Mouse (Mus musculus): ENCODE data around the gene Rbfox3. TPM values are rescaled to one million over a fixed set of nuclear protein-coding genes. Genes with fewer than 3 reads are reported as not detected.

The Rbfox3 gene
- polyA plus RNA-seq, 1 experiment from 2014 or later, result 55.2 TPM

DNA sequence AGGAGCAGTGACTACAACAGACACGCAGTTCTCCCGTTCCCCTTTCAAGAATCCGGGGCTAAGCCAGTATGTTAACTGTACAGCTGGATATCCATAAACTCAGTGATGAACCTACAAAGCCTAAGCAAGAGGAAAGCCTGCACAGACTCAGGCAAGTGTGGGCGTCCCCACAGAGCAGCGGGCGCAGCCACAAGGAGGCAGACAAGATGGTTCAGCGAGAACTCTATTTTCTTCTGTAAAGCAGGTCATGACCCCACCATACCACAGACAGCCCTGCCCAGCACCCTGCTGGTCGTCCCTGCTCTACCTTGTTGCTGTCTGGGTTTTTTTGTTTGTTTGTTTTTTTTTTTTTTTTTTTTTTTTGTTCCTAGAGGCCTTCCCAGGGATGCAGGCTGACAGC is 353.2 kb downstream of the Rbfox3 start:
- no peak for ATAC-seq (ENCODE audit: low FRiP score)
- no peaks in the 10 kb centered on the region for H3K36me3 ChIP-seq

DNA sequence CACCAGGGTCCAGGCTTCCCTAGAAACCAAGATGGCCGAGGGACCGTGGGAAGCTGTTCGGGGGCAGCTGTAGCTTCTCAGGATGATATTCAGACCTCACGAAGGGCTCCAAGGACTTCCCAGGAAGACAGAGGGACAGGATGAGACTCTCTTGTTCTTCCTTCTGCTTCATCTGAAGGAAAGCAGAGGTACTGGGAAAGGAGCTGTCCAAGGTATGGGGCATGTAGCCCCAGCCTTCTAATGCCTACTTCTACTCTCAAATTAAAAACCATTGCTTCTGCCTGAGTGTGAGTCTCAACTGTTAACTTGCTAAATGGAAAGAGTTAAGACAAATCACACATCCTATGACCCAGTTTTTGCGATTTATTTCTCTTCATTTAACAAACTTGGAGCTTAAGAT is 355.8 kb downstream of the Rbfox3 start:
- H3K36me3 ChIP-seq, result no peaks in the 10 kb centered on the region
- H3K27me3 ChIP-seq, result 0 out of 2 replicates have a peak, but pooled peaks cover 5% of the 10 kb centered on the region
- WGBS, result 72% methylated on average over 5 of the region's 5 CpGs
- H3K9me3 ChIP-seq, result no peaks in the 10 kb centered on the region
- H3K4me2 ChIP-seq, result no peak overlapping the region
- no peak overlapping the region for H3K9ac ChIP-seq
- no peak overlapping the region for H3K4me3 ChIP-seq
- ATAC-seq (ENCODE audit: low FRiP score), result no peak
- H3K4me1 ChIP-seq (replicated peaks), result peaks cover 48% of the 10 kb centered on the region
- no peak overlapping the region for H3K27ac ChIP-seq

More for the DNA sequence above, 353.2 kb downstream of the Rbfox3 start:
- no peaks in the 10 kb centered on the region for H3K9me3 ChIP-seq
- H3K27me3 ChIP-seq, result 0 out of 2 replicates have a peak, but pooled peaks cover 6% of the 10 kb centered on the region
- H3K4me1 ChIP-seq (replicated peaks), result peaks cover 25% of the 10 kb centered on the region
- no peak overlapping the region for H3K4me3 ChIP-seq
- 55% methylated on average over 8 of the region's 8 CpGs for WGBS
- H3K9ac ChIP-seq, result no peak overlapping the region
- no peak overlapping the region for H3K4me2 ChIP-seq
- no peak overlapping the region for H3K27ac ChIP-seq

DNA sequence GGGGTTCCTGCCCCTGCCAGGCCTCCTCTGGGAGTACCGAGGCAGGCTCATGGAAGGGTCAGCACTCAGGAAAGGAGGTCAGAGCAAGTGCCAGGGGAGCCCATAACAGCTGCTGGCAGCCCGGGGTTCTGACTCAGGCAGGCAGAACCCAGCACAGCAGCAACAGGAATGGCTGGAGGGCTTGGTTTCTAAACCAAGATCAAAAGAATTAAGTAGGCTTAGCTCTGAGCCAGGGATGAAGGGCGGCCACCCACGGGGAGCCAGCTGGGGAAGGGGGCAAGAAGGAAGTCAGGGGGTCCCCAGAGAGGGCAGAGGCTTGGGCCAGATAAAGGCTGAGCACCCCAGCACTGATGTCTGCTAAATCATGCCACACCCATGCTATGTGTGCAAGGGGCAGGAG is 356.9 kb downstream of the Rbfox3 start:
- peaks cover 59% of the 10 kb centered on the region for H3K4me1 ChIP-seq (replicated peaks)
- no peaks in the 10 kb centered on the region for H3K36me3 ChIP-seq
- H3K4me2 ChIP-seq, result no peak overlapping the region
- H3K27me3 ChIP-seq, result 0 out of 2 replicates have a peak, but pooled peaks cover 5% of the 10 kb centered on the region
- 11% methylated on average over 4 of the region's 4 CpGs for WGBS
- peak overlapping the region; percentile 18; the same call in 1 of the 2 replicates for H3K27ac ChIP-seq
- no peak overlapping the region for H3K4me3 ChIP-seq
- H3K9me3 ChIP-seq, result no peaks in the 10 kb centered on the region
- 0 out of 2 replicates have a peak overlapping the region, but pooled peaks have one; percentile 29 for H3K9ac ChIP-seq
- no peak for ATAC-seq (ENCODE audit: low FRiP score)

DNA sequence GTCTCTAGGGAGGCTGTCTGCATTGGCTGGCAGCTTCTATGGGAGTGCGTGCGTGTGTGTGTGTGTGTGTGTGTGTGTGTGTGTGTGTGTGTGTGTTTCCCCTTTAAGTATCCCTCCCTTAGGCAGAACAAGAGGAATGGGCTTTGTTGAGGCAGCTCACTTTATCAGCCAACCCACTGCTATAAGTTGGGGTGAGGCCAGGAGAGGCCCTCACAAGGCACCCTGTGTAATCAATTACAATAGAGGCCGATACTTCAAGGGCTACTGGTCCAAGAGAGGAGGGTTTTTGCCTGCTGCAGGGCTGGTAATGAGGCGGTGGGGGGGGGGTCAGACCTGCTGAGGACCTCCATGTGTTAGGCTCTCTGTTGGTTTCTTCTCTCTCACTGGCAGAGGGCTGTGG is 357.5 kb downstream of the Rbfox3 start:
- 0 out of 2 replicates have a peak overlapping the region, but pooled peaks have one; percentile 29 for H3K9ac ChIP-seq
- no peak for ATAC-seq (ENCODE audit: low FRiP score)
- H3K27me3 ChIP-seq, result 0 out of 2 replicates have a peak, but pooled peaks cover 5% of the 10 kb centered on the region
- H3K27ac ChIP-seq, result no peak overlapping the region; the same call in 1 of the 2 replicates
- 28% methylated on average over 4 of the region's 4 CpGs for WGBS
- H3K9me3 ChIP-seq, result no peaks in the 10 kb centered on the region
- no peak overlapping the region for H3K4me2 ChIP-seq
- no peak overlapping the region for H3K4me3 ChIP-seq
- H3K36me3 ChIP-seq, result no peaks in the 10 kb centered on the region
- peaks cover 63% of the 10 kb centered on the region for H3K4me1 ChIP-seq (replicated peaks)

DNA sequence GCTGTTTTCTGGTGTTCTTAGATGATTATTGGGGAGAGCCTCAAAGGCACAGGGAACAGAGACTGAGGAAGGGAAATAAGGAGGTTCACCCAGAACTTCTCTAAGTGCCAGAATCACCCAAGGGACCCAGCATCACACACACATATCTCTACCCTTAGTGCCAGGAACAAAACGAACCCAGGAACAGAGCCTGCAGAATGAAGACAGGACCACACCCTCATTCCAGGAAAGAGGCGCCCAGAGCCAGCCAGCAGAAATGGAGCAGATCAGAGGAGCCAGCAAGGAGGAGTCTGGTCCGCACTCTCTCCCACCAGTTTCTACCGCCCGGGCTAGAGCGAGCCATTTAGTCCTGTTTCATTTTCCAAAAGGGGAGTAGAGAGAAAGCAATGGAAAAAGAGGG is 358.4 kb downstream of the Rbfox3 start:
- H3K4me2 ChIP-seq, result no peak overlapping the region
- H3K27ac ChIP-seq, result no peak overlapping the region
- 0 out of 2 replicates have a peak, but pooled peaks cover 5% of the 10 kb centered on the region for H3K27me3 ChIP-seq
- no peaks in the 10 kb centered on the region for H3K9me3 ChIP-seq
- ATAC-seq (ENCODE audit: low FRiP score), result no peak
- H3K4me1 ChIP-seq (replicated peaks), result peaks cover 66% of the 10 kb centered on the region
- no peaks in the 10 kb centered on the region for H3K36me3 ChIP-seq
- 69% methylated on average over 6 of the region's 6 CpGs for WGBS
- H3K9ac ChIP-seq, result no peak overlapping the region
- H3K4me3 ChIP-seq, result no peak overlapping the region

DNA sequence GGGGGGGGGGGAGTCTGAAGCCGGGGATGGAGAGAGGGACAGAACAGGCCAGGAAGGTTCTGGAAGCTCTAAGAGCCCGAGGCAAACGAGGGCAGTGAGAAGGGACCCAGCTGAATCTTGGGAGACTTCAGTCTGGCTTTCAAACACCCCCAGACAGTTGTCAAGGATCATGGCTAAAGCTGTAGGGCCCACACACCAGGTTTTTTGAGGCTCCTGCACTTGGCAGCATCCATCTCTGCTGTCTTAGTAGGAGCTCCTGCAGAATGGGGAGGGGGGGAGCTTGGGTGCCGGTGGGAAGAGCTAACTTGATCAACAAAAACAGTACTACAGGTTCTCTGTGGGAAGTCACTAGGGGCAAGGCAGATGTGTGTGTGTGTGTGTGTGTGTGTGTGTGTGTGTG is 358.9 kb downstream of the Rbfox3 start:
- Histone ChIP-seq H3K9me3 (no peaks in the 10 kb centered on the region), H3K9ac (no peak overlapping the region), H3K4me2 (no peak overlapping the region), H3K27me3 (0 out of 2 replicates have a peak, but pooled peaks cover 5% of the 10 kb centered on the region), H3K27ac (peak overlapping the region; percentile 82), H3K36me3 (no peaks in the 10 kb centered on the region), H3K4me1 (replicated peaks) (peaks cover 68% of the 10 kb centered on the region), H3K4me3 (no peak overlapping the region)
- ATAC-seq (ENCODE audit: low FRiP score), result no peak
- WGBS, result 74% methylated on average over 4 of the region's 4 CpGs

DNA sequence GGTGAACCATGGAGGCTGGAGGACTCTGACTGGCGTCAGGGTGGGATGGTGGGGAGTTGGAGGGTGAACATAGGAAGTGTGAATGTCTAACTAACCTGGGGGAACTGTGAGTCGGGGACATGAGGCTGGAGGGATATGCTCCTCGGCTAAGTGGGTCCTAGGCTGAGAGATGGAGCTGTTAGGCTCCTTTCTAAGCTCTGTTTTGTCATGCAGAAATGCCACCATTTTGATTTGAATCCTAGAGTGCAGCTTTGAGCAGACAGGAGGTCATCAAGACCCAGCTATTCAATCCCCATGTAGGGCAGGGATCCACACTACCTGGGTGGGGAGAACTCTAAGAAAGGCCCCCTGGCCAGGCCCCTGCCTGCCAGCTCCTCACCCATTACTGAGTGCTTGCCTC is 359.7 kb downstream of the Rbfox3 start:
- Histone ChIP-seq H3K9ac (0 out of 2 replicates have a peak overlapping the region, but pooled peaks have one; percentile 15), H3K4me3 (no peak overlapping the region), H3K27me3 (0 out of 2 replicates have a peak, but pooled peaks cover 5% of the 10 kb centered on the region), H3K4me2 (no peak overlapping the region), H3K4me1 (replicated peaks) (peaks cover 68% of the 10 kb centered on the region), H3K27ac (peak overlapping the region; percentile 82), H3K36me3 (no peaks in the 10 kb centered on the region), H3K9me3 (no peaks in the 10 kb centered on the region)
- ATAC-seq (ENCODE audit: low FRiP score), result no peak
- 46% methylated on average over 3 of the region's 3 CpGs for WGBS

DNA sequence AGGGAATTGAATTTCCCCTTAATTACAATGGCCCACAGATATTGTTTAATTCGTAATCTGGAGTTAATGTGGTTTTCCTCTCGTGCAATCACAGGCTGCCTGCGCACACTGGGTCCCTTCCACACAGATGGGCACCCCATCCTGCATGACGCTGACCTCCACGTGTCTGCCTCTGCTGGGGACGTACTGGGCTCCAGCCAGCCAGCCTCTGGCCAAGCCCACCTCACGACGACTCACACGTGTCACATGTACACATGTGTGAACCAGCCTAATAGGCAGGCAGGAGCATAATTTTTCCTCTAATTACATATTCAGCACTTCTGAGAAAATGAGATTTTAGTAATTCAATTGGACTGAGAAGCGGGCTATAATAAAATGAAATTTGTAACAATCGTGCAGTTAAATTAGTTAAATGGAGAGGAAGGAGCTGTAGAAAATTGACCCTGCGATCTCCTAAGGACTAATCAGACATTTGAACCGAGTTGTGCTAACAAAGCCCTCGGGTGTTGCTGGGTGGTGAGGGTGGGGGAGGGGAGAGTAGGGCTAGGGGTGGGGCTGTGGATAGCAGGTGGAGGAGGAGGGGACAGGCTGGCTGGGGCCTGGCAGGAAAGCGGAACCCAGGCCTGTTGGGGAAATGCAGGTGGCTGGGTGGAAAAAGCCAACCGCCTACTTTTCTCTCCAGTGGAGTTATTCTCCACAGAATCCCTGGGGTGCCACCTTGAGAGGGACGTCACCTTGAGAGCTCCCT is 360.4 kb downstream of the Rbfox3 start:
- H3K4me1 ChIP-seq (replicated peaks), result peaks cover 68% of the 10 kb centered on the region
- peak overlapping the region; percentile 82 for H3K27ac ChIP-seq
- H3K27me3 ChIP-seq, result 0 out of 2 replicates have a peak, but pooled peaks cover 5% of the 10 kb centered on the region
- H3K4me3 ChIP-seq, result no peak overlapping the region
- 19% methylated on average over 17 of the region's 17 CpGs for WGBS
- H3K36me3 ChIP-seq, result no peaks in the 10 kb centered on the region
- ATAC-seq (ENCODE audit: low FRiP score), result peak; percentile 60; the same call in 1 of the 2 replicates
- H3K4me2 ChIP-seq, result no peak overlapping the region; the same call in 1 of the 2 replicates
- no peaks in the 10 kb centered on the region for H3K9me3 ChIP-seq
- 0 out of 2 replicates have a peak overlapping the region, but pooled peaks have one; percentile 15 for H3K9ac ChIP-seq

DNA sequence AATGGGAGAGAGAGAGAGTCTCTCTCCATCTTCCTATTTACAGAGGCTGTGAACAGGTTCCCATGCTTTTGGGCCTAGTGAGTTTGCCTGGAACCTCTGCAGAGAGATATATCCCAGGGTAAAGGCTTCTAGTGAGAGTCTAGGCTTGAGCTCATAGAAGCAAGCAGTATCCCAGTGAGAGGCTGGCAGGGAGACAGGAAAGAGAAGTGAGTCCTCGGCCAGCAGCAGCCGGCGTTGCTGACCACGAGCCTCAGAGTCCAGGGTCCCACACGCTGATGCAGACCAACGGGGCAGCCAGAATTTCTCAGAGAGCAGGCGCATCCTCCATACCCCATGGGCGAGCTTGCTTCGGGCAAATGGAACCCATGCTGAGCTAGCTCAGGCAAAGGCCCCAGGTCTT is 363.2 kb downstream of the Rbfox3 start:
- H3K27me3 ChIP-seq, result no peaks in the 10 kb centered on the region
- no peak overlapping the region for H3K27ac ChIP-seq
- no peaks in the 10 kb centered on the region for H3K9me3 ChIP-seq
- WGBS, result 86% methylated on average over 9 of the region's 9 CpGs
- no peak overlapping the region for H3K4me2 ChIP-seq
- H3K4me3 ChIP-seq, result no peak overlapping the region
- H3K4me1 ChIP-seq (replicated peaks), result peaks cover 67% of the 10 kb centered on the region
- no peaks in the 10 kb centered on the region for H3K36me3 ChIP-seq
- ATAC-seq (ENCODE audit: low FRiP score), result no peak
- no peak overlapping the region; the same call in 1 of the 2 replicates for H3K9ac ChIP-seq

DNA sequence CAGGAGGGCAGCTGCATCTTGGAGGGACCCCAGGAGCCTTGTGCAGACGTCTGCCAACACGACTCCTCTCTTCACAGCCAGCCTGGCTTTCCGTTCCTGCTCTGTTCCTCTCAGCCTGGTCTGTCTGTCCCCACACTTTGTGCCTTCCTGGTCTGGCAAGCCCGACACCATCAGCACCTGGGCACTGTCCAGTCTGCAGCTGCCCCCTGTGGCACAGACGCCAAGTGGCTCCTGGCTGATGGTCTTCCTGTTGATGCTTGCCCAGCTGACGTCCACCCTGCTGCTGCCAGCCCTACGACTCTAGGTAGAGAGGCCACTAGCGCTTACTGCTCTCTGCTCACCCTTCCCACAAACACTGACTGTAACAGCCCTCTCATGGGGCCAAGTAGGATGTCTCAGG is 365.1 kb downstream of the Rbfox3 start:
- H3K9me3 ChIP-seq, result no peaks in the 10 kb centered on the region
- H3K36me3 ChIP-seq, result no peaks in the 10 kb centered on the region
- H3K27me3 ChIP-seq, result no peaks in the 10 kb centered on the region
- H3K4me1 ChIP-seq (replicated peaks), result peaks cover 65% of the 10 kb centered on the region
- no peak overlapping the region for H3K4me3 ChIP-seq
- H3K27ac ChIP-seq, result no peak overlapping the region
- no peak overlapping the region for H3K4me2 ChIP-seq
- WGBS, result 79% methylated on average over 8 of the region's 8 CpGs
- ATAC-seq (ENCODE audit: low FRiP score), result no peak
- H3K9ac ChIP-seq, result no peak overlapping the region

DNA sequence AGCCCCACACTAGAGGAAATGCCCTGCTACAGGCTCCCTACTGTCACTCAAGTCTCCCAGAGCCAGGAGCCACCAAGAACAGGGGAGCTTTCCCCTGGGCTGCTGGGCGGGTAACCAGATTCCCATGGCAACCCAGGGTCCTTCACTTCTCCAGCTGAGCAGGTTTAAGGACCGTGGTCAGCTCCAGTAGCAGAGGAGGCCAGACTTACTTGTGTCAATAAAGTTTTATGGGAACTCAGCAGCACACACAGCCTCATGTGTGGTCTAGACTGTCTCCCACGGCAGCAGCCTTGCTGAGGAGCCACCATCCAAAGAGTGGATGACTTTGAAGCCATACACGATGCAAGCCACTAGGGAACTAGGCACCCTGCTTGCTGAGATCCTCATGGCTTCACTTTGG is 365.7 kb downstream of the Rbfox3 start:
- Histone ChIP-seq H3K9me3 (no peaks in the 10 kb centered on the region), H3K4me2 (no peak overlapping the region), H3K4me3 (no peak overlapping the region), H3K9ac (no peak overlapping the region), H3K4me1 (replicated peaks) (peaks cover 64% of the 10 kb centered on the region), H3K36me3 (no peaks in the 10 kb centered on the region), H3K27me3 (no peaks in the 10 kb centered on the region), H3K27ac (no peak overlapping the region)
- 31% methylated on average over 4 of the region's 4 CpGs for WGBS
- no peak for ATAC-seq (ENCODE audit: low FRiP score)

DNA sequence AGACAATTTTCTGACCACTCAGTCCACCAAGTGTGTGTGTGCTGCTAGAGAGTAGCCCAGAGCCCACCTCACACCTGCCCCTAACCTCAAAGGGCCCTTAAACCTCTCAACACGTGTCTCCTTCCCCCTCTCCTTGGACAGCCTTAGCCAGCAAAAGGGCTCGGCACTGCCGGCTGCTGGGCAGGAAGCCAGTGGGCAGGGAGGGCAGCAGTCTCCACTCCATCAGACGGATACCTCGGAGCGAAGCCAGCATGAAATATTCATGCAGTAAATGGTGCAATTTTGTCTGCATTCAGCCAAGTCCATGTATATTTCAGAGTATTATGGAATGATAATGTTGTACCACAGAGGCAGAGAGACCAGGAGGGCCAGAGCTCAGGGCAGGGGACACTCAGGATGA is 366.8 kb downstream of the Rbfox3 start:
- Histone ChIP-seq H3K36me3 (no peaks in the 10 kb centered on the region), H3K27me3 (no peaks in the 10 kb centered on the region), H3K27ac (peak overlapping the region; percentile 60; the same call in 1 of the 2 replicates), H3K4me1 (replicated peaks) (peaks cover 56% of the 10 kb centered on the region), H3K9me3 (no peaks in the 10 kb centered on the region), H3K4me2 (no peak overlapping the region), H3K9ac (no peak overlapping the region), H3K4me3 (no peak overlapping the region)
- WGBS, result 61% methylated on average over 6 of the region's 6 CpGs
- ATAC-seq (ENCODE audit: low FRiP score), result no peak
